Mouse (Mus musculus) heart, embryonic 14.5 days (tissue): ENCODE data around the gene Fbxo47. TPM values are rescaled to one million over a fixed set of nuclear protein-coding genes. Genes with fewer than 3 reads are reported as not detected.

Source experiments
- ATAC-seq: fragments of 200-750 bp; cut with Nextera tagmentation; 2 replicates; pipeline ENCODE4 v1.8.0; 2017; ENCODE audit warnings: low read depth, moderate TSS enrichment; ENCODE audit not compliant: insufficient number of reproducible peaks, insufficient read depth, low FRiP score
- H3K27ac ChIP-seq, 2 experiments: fragments of 200-500 bp in 1 of 2; fragments of 300-500 bp in 1 of 2; sonication (generic) in 1 of 2; replicated peaks in 1 of 2; 2 replicates each; pipeline ENCODE4 v1.5.1; 2012 to 2014; ENCODE audit warnings: low read depth in 2 of 2, low read length in 2 of 2, control low read depth in 1 of 2, mild to moderate bottlenecking in 1 of 2, mixed read lengths in 1 of 2; ENCODE audit not compliant: control insufficient read depth in 1 of 2, insufficient read depth in 1 of 2
- H3K27me3 ChIP-seq: fragments of 300-500 bp; sonication (generic); 2 replicates; pipeline ENCODE4 v1.6.1; 2014; ENCODE audit warnings: mild to moderate bottlenecking, low read length, control low read depth; ENCODE audit not compliant: control insufficient read depth, insufficient read depth
- H3K36me3 ChIP-seq: fragments of 300-500 bp; sonication (generic); 2 replicates; pipeline ENCODE4 v1.6.1; 2014; ENCODE audit warnings: mild to moderate bottlenecking, control low read depth, low read length, mixed read lengths; ENCODE audit not compliant: control insufficient read depth, insufficient read depth
- H3K4me1 ChIP-seq, 2 experiments: fragments of 200-500 bp in 1 of 2; fragments of 300-500 bp in 1 of 2; sonication (generic) in 1 of 2; 2 replicates each; pipeline ENCODE4 v1.6.1; 2012 to 2014; ENCODE audit warnings: low read length in 2 of 2, control low read depth in 1 of 2, mixed read lengths in 1 of 2; ENCODE audit not compliant: control insufficient read depth in 2 of 2, insufficient read depth in 2 of 2
- H3K4me2 ChIP-seq: fragments of 300-500 bp; sonication (generic); 2 replicates; pipeline ENCODE4 v1.6.1; 2014; ENCODE audit warnings: mild to moderate bottlenecking, low read length
- H3K4me3 ChIP-seq, 2 experiments: fragments of 200-500 bp in 1 of 2; fragments of 300-500 bp in 1 of 2; sonication (generic) in 1 of 2; 2 replicates each; pipeline ENCODE4 v1.5.1; 2012 to 2014; ENCODE audit warnings: low read length in 2 of 2, mild to moderate bottlenecking in 2 of 2, control low read depth in 1 of 2, low read depth in 1 of 2, moderate library complexity in 1 of 2; ENCODE audit not compliant: control insufficient read depth in 1 of 2, insufficient read depth in 1 of 2
- H3K9ac ChIP-seq: fragments of 300-500 bp; sonication (generic); 2 replicates; pipeline ENCODE4 v1.6.1; 2014; ENCODE audit warnings: mild to moderate bottlenecking, low read length
- H3K9me3 ChIP-seq: fragments of 300-500 bp; sonication (generic); 2 replicates; pipeline ENCODE4 v1.6.1; 2016; ENCODE audit warnings: low read length, control low read depth; ENCODE audit not compliant: control insufficient read depth
- WGBS: fragments of 180-500 bp; shearing (Covaris S2); extraction: QIAGEN DNeasy Blood & Tissue Kit; methylation state at CpG from one replicate; pipeline ENCODE4 v1.1.7; 2014; 5-methylcytosine and 5-hydroxymethylcytosine counted together
- polyA plus RNA-seq: library from polyadenylated mRNA; unstranded; fragments of >200 nt; fragmentation: Nextera tagmentation; extraction: Ambion mirVana; gene quantifications from 2 replicates; pipeline ENCODE4 v1.2.1, GENCODE M21; 2014

Gene Fbxo47
- polyA plus RNA-seq, 1 experiment from 2014 or later: 1.2 TPM

GRCm38 (mm10) chr11:97851601-97852000 is 32.4 kb downstream of the Fbxo47 start:
- no peak for ATAC-seq
- Histone ChIP-seq H3K27ac (no peak overlapping the region), H3K4me3 (no peak overlapping the region), H3K9ac (no peak overlapping the region), H3K36me3 (no peaks in the 10 kb centered on the region), H3K4me1 (peaks cover 3% of the 10 kb centered on the region in 2 experiments; a peak in 1 of 4 replicates), H3K27me3 (no peaks in the 10 kb centered on the region), H3K9me3 (no peaks in the 10 kb centered on the region), H3K4me2 (no peak overlapping the region)
- WGBS: 90% methylated on average over 2 of the region's 2 CpGs

- H3K36me3 ChIP-seq: no peaks in the 10 kb centered on the region
- WGBS: 45% methylated on average over 6 of the region's 6 CpGs
- ATAC-seq: no peak
- peak overlapping the region; percentile 48 to 81 for H3K27ac ChIP-seq
- no peak overlapping the region for H3K9ac ChIP-seq
- H3K9me3 ChIP-seq: no peaks in the 10 kb centered on the region
- no peak overlapping the region for H3K4me3 ChIP-seq
- H3K4me2 ChIP-seq: no peak overlapping the region
- no peaks in the 10 kb centered on the region for H3K27me3 ChIP-seq
- H3K4me1 ChIP-seq: peaks cover 3% of the 10 kb centered on the region in 2 experiments; a peak in 1 of 4 replicates
These were observed 33.6 kb downstream of the Fbxo47 start for GRCm38 (mm10) chr11:97850367-97850766.

- no peaks in the 10 kb centered on the region for H3K27me3 ChIP-seq
- H3K4me2 ChIP-seq: peak overlapping the region; percentile 74; the same call in 1 of the 2 replicates
- H3K4me3 ChIP-seq: no peak overlapping the region
- peaks cover 15% of the 10 kb centered on the region; the same call in 1 of the 2 replicates for H3K36me3 ChIP-seq
- H3K9me3 ChIP-seq: no peaks in the 10 kb centered on the region
- ATAC-seq: no peak
- no peak overlapping the region for H3K9ac ChIP-seq
- H3K27ac ChIP-seq: no peak overlapping the region
- H3K4me1 ChIP-seq: peaks cover 0 to 9% of the 10 kb centered on the region in 2 experiments; a peak in 2 of 4 replicates
- 68% methylated on average over 4 of the region's 4 CpGs for WGBS
These were observed 42.0 kb downstream of the Fbxo47 start for GRCm38 (mm10) chr11:97842001-97842400.

GRCm38 (mm10) chr11:97840991-97841661 is 42.8 kb downstream of the Fbxo47 start:
- Histone ChIP-seq H3K27ac (peak overlapping the region; percentile 52 to 76), H3K36me3 (peaks cover 24% of the 10 kb centered on the region), H3K9ac (peak overlapping the region; percentile 68), H3K27me3 (no peaks in the 10 kb centered on the region), H3K4me2 (peak overlapping the region; percentile 74), H3K4me1 (peaks cover 0 to 14% of the 10 kb centered on the region in 2 experiments; a peak in 2 of 4 replicates), H3K9me3 (no peaks in the 10 kb centered on the region), H3K4me3 (peak overlapping the region; percentile 49 to 50)
- peak; percentile 54; the same call in 1 of the 2 replicates for ATAC-seq
- WGBS: 3% methylated on average over 22 of the region's 22 CpGs

- Histone ChIP-seq H3K9ac (peak within 1 kb of the TSS; percentile 68), H3K4me2 (peak within 1 kb of the TSS; percentile 74), H3K27me3 (no peaks in the 10 kb centered on the region), H3K9me3 (no peaks in the 10 kb centered on the region), H3K4me1 (peaks cover 0 to 14% of the 10 kb centered on the region in 2 experiments; a peak in 2 of 4 replicates), H3K4me3 (peak within 1 kb of the TSS; percentile 49 to 50), H3K27ac (peak within 1 kb of the TSS; percentile 52 to 76), H3K36me3 (peaks cover 29% of the 10 kb centered on the region)
- ATAC-seq: no peak
- WGBS: 1% methylated on average over 6 of the region's 6 CpGs
These were observed 43.4 kb downstream of the Fbxo47 start, which contains the start of gene B230217C12Rik for GRCm38 (mm10) chr11:97840539-97840954. B230217C12Rik (plus strand) TSS chr11:97840780.

- H3K4me1 ChIP-seq: peaks cover 0 to 14% of the 10 kb centered on the region in 2 experiments; a peak in 2 of 4 replicates
- H3K4me2 ChIP-seq: peak overlapping the region; percentile 74
- H3K4me3 ChIP-seq: no peak overlapping the region; a peak in 1 of 4 replicates
- WGBS: 70% methylated on average over 2 of the region's 2 CpGs
- H3K36me3 ChIP-seq: peaks cover 33% of the 10 kb centered on the region
- ATAC-seq: no peak
- no peaks in the 10 kb centered on the region for H3K9me3 ChIP-seq
- H3K27ac ChIP-seq: peak overlapping the region in 1 of 2 experiments; percentile 76; a peak in 1 of 4 replicates
- peak overlapping the region; percentile 68; the same call in 1 of the 2 replicates for H3K9ac ChIP-seq
- H3K27me3 ChIP-seq: no peaks in the 10 kb centered on the region
These were observed 43.8 kb downstream of the Fbxo47 start for GRCm38 (mm10) chr11:97840135-97840490.

GRCm38 (mm10) chr11:97839441-97840134 is 44.4 kb downstream of the Fbxo47 start:
- Histone ChIP-seq H3K27me3 (no peaks in the 10 kb centered on the region), H3K9me3 (no peaks in the 10 kb centered on the region), H3K4me3 (no peak overlapping the region), H3K4me1 (peaks cover 0 to 14% of the 10 kb centered on the region in 2 experiments; a peak in 2 of 4 replicates), H3K9ac (no peak overlapping the region), H3K36me3 (peaks cover 39% of the 10 kb centered on the region), H3K27ac (no peak overlapping the region), H3K4me2 (no peak overlapping the region)
- 44% methylated on average over 11 of the region's 11 CpGs for WGBS
- ATAC-seq: no peak
